Mouse (Mus musculus) urinary bladder, postnatal 25 days (tissue): Measurements from ENCODE around the gene Hectd1.

Experiments used
- DNase-seq: peaks from one replicate; pipeline ENCODE4 v3.0.0; 2022; ENCODE audit warnings: low spot score

Hectd1 gene

GRCm38 (mm10) chr12:51829290-51830076 is at the start of gene Hectd1:
Gene Hectd1 (minus strand): TSS chr12:51829536.
- DNase-seq: peak; percentile 75

- no peak for DNase-seq
These were observed 42.3 kb upstream of the Hectd1 start for GRCm38 (mm10) chr12:51871446-51872144.

- DNase-seq: no peak
These were observed 40.2 kb upstream of the Hectd1 start for GRCm38 (mm10) chr12:51869511-51869910.

GRCm38 (mm10) chr12:51867076-51867475 is 37.7 kb upstream of the Hectd1 start:
- no peak for DNase-seq

DNA sequence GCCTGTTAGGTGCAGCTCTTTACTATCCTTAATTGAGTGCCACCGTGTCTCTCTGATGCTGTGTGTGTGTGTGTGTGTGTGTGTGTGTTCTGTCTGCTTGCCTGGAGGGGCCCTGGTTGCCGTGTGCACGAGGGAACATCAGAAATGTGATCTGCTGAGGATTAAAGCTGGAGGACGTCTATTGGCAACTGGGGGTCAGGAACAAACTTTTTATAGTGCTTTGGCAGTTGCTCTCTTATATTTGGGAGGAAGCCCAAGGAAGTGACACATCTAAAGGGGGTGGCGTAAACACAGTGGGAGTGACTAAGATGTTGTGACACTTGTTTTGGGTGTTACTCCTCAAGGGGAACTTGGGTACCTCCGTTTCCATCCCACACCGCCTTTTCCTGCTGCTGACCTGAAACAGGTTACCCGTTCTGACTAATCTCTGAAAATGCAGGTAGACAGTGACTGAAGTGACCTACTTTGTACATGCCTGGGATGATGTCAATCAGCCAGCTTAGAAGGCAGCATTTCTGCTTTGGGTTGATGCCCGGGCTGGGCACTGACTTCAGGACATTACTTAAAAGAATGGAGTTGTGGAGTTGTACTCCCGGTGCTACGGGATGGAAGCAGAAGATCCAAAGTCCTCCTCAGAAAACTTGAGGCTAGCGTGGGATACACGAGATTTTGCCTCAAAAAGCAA is 37.0 kb upstream of the Hectd1 start:
- no peak for DNase-seq

- DNase-seq: no peak
These were observed 36.4 kb upstream of the Hectd1 start for GRCm38 (mm10) chr12:51865790-51866179.

- DNase-seq: no peak
These were observed 35.9 kb upstream of the Hectd1 start for GRCm38 (mm10) chr12:51865061-51865789.

DNA sequence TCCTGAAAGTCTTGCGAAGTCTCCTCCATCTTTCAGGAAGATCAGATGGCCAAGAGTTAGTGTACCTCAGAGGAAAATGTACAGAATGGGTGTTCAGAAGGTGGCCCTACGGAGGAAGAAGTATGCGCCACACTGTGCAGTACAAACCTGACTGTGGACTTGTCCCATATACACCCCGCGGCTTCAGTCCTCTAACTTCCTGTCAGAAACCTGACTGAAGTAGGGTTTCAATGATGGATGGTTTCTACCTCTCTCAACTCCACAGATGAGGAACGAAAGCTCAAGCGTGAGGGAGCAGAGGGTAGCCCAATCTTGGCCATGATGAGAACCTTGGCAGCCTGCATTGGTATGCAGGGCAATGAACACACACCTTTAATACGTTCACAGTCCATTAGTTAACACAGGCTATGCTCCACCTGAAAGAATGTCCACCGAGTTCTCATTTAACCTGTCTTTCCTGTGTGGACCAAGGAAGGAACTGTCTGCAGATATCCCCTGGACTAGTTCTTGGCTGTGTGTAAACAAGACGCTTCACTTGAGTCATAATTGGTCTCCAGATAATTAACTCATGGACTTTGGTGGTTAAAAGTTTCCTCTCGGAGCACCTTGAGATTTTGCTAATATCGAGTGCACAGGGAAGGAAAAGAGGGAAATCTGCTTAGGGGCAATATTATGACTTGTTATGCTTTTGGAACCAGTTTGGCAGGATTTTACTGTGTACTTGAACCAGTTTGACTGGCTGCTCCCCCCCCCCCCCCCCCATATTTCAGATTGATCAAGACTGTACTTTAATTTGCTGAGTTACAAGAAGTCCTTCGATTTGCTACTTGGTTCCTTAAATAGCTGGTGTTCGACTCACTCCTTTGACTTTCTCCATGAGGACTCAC is 34.0 kb upstream of the Hectd1 start:
- DNase-seq: no peak

DNA sequence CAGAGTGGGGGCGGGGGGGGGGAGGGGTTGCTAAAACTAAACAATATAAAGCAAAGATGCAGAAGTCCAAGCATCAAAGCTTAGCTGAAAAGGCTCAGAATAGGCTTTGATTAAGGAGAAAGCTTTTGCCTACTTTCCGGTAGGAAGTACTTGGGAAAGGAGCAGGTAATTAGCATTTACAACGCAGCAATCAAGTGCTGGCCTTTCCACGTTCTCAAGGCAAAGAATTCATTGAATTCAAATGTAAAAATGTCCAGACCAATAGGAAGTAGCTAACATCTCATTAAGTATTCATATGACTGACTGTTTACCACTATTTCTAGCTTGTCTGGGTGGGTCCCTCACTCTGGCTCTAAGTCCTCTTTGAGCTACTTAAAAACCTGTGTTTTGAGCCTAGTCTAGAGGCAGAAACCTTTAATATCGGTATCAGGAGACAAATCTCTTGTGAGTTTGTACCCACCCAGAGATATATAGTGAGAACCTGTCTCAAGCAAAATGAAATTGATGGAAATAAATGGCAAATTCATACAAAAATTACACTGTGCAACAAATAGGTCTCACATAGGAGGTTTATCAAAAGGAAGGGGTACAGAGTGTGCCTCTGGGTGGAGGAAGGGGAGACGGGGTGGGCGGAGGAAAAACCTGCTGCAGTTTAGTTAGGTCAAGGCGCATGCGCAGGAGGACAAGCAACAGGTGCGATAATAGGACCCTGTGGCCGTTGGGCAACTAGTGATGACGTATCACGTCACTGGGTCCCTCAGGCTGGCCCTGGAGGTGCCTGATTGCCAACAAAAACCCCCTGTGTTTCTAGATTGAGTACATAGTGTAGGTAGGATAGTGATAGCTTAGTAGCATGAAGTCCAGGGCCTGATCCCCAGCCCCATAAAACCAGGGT is 29.0 kb upstream of the Hectd1 start:
- DNase-seq: no peak

DNA sequence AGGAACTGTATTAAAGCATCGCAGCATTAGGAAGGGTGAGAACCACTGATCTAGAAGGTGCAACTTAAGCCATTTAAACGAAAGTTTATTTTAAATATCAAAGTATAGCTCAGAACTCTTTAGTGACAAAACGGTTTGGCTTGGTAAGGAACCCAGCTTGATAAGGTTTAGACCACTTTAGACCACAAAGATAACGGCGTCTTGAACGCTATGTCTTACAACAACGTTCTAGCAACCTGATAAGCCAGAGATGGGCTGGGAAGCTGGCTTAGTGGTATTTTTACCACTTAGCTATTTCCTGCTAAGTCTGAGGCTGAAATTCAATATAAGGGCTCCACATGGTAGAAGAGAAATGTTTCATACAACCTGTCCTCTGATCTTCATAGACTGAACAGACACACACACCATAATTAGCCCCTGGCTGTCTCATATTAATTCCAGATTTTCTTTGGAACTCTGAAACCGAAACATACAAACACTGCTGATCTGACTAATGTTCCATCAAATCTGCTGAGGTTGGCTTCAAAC is 27.5 kb upstream of the Hectd1 start:
- DNase-seq: no peak

- DNase-seq: no peak
These were observed 26.5 kb upstream of the Hectd1 start for GRCm38 (mm10) chr12:51855872-51856271.

GRCm38 (mm10) chr12:51855453-51855852 is 26.1 kb upstream of the Hectd1 start:
- DNase-seq: no peak

DNA sequence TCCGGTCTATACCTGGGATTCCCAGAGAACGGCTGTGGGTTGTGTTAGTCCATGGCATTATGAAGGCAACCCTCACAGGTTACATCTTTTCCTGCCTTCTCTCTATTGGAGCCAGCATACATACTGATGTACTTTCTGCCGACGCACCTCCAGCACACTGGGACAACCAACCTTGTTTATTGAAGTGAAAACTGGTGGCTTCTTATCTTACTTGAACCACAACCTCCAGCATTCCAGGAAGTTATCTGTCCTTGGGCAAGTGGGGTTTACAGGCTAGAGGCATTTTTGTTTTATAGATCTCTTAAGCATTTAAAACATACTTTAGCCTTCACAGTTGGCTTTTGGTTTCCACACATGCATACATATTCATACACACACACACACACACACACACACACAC is 22.3 kb upstream of the Hectd1 start:
- no peak for DNase-seq

GRCm38 (mm10) chr12:51851155-51851554 is 21.8 kb upstream of the Hectd1 start:
- no peak for DNase-seq

DNA sequence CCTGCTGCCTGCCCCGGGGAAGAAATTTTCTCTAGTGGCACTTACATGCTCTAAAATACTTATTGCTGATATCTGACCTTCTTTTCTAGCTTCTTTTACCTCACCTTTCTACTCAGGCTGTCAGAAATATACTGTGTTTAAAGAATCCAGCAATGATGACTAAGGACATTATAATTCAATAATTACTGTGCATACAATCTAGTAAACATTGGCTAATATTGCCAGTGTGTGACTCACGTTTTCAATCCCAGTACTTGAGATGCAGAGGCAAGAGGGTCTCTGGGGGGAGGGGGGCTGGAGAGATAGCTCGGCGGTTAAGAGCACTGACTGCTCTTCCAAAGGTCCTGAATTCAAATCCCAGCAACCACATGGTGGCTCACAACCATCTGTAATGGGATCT is 21.0 kb upstream of the Hectd1 start:
- DNase-seq: no peak

DNA sequence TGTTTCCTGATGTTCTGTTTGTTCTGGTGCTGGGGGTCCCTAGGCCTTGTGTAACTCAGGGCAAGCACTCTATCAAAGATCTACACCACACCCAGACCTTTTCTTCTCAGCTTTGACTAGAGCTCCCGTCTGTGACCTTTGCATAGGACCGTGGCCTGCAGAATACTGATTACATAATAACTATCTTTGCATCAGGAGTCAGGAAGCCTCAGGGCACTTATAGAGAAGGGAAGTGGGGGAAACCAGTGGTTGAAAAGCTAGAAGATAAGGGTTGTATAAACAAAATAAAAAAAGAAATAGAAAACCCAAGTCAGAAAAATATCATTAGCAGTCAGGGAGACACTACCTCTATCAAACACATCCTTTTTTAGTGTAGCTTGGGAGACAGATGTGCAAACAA is 20.6 kb upstream of the Hectd1 start:
- DNase-seq: no peak

- peak; percentile 43 for DNase-seq
These were observed 18.8 kb upstream of the Hectd1 start for GRCm38 (mm10) chr12:51847953-51848680.

GRCm38 (mm10) chr12:51845261-51845660 is 15.9 kb upstream of the Hectd1 start:
- DNase-seq: no peak

DNA sequence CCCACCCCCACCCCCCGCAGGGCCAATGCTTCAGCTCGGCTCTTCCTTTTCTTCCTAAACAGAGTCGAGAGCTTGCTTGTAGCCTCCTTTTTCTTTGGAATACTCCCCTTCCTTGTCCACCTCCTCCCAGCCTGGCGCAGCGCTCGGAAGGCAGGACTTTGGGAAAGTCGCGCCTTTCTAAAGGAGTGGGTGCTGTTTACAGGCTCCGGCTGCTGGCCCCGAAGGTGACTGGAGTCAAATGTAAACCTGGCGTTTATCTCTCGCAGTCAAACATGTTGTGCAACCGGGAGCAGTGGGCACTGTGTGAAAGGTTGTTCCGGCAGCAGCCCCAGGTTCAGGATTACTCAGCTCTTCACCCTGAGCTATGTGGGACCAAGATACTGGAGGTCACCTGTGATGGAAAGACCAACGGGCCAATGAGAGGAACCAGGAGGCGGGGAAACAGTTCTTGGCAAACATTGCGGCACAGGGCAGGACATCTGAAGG is 15.5 kb upstream of the Hectd1 start:
- peak; percentile 87 for DNase-seq
